Mouse (Mus musculus) splenic B cell, adult 2 months (primary cell): Measurements from ENCODE around the gene Magi2.

Experiments used
- DNase-seq: peaks from one replicate; pipeline ENCODE4 v3.0.0-alpha.2; 2011; ENCODE audit warnings: low read depth, low spot score
- H3K27me3 ChIP-seq: 2 replicates; pipeline ENCODE4 v1.6.1; 2012; ENCODE audit warnings: mild to moderate bottlenecking, low read length, moderate library complexity, mixed read lengths; ENCODE audit not compliant: control insufficient read depth, poor library complexity, insufficient read depth, severe bottlenecking
- H3K36me3 ChIP-seq: 2 replicates; pipeline ENCODE4 v1.6.1; 2012; ENCODE audit warnings: mild to moderate bottlenecking, low read length, moderate library complexity, mixed read lengths; ENCODE audit not compliant: control insufficient read depth, poor library complexity, insufficient read depth, severe bottlenecking

The Magi2 gene

GRCm38 (mm10) chr5:19906636-19907035 lies 679.8 kb downstream of the Magi2 start:
- DNase-seq = no peak
- Histone ChIP-seq H3K36me3 (no peaks in the 10 kb centered on the region), H3K27me3 (no peaks in the 10 kb centered on the region)

DNA sequence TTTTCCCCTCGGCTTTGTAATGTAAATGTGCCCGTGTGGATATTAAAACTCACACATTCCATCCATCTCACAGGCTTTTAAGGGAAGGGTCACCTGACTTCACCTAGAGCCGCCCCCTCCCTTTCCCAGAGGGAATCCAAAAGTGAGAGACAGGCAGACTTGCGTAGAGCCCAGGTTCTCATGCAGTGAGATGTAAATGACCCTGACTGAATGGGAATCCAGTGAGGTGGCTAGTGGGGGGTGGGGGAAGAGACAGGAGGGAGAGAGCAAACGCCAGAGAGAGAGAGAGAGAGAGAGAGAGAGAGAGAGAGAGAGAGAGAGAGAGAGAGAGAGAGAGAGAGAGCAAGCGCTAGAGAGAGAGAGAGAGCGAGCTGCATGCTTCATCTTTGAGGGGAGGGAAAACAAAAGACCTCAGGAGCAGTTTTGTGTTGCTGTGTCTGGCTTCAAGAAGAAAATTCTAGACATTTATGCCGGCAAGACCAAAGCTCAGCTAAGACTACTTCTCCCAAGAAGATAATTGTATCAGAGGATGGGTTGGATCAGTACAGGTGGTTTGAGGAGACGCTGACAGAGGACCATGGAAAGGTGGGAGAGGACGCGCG lies 680.6 kb downstream of the Magi2 start:
- H3K36me3 ChIP-seq = no peaks in the 10 kb centered on the region
- DNase-seq = no peak
- no peaks in the 10 kb centered on the region for H3K27me3 ChIP-seq

DNA sequence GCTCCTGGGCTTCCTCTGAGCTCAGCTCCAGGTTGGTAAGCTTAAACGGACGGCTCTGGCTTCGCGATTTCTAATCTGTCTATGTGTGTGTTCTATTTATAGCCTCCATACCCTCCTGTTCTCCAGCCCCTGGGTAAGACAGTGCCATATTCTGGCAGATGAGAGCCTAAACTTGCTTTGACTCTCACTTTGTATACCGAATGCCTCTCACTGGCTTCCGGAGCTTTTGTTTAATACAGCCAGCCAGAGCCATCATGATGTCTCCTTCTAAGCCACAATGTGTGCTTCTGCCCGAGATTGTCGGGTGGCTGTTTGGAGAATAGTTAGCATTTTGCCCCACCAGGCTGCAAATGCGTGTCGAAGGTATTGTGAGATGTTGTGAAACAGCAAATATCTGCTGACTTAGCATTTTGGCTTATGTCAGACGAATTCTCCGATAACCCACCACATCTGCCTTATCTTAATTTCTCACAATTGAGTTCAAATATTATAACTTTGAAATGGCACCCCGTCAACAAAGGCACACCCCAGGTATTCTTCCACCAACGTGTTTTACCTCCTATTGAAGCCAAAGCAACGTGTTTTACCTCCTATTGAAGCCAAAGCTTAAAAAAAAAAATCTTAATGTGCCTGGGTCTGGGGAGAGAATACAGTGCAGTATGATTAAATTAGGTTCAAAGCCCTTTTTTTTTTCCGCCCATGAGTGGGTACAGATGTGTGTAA lies 681.3 kb downstream of the Magi2 start:
- Histone ChIP-seq H3K27me3 (no peaks in the 10 kb centered on the region), H3K36me3 (no peaks in the 10 kb centered on the region)
- no peak for DNase-seq

GRCm38 (mm10) chr5:19908706-19909060 lies 681.8 kb downstream of the Magi2 start:
- Histone ChIP-seq H3K27me3 (no peaks in the 10 kb centered on the region), H3K36me3 (no peaks in the 10 kb centered on the region)
- DNase-seq = no peak

GRCm38 (mm10) chr5:19909071-19909470 lies 682.2 kb downstream of the Magi2 start:
- H3K36me3 ChIP-seq = no peaks in the 10 kb centered on the region
- DNase-seq = no peak
- no peaks in the 10 kb centered on the region for H3K27me3 ChIP-seq

GRCm38 (mm10) chr5:19909664-19910063 lies 682.8 kb downstream of the Magi2 start:
- no peaks in the 10 kb centered on the region for H3K27me3 ChIP-seq
- no peaks in the 10 kb centered on the region for H3K36me3 ChIP-seq
- no peak for DNase-seq

DNA sequence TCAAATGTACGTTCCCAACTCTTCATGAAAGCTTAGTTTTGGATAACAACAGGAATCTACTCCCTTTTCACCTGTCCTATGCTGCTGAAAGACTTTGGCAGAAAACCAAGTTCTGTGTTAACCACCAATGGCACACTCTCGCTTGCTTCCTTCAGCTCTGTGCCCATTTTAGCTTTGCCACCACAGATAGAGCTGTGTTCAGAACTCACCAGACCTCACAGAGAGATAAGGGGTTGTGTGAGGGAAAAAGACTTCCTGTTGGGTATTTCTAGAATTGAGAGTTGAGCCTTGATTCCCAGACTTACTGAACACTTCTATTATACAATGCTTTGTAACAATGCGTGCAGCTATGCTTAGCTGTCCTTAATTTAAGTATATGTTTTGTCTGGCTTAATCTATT lies 705.3 kb downstream of the Magi2 start:
- H3K36me3 ChIP-seq = no peaks in the 10 kb centered on the region
- no peaks in the 10 kb centered on the region for H3K27me3 ChIP-seq
- no peak for DNase-seq

GRCm38 (mm10) chr5:19933190-19933589 lies 706.4 kb downstream of the Magi2 start:
- DNase-seq = no peak
- no peaks in the 10 kb centered on the region for H3K27me3 ChIP-seq
- no peaks in the 10 kb centered on the region for H3K36me3 ChIP-seq

DNA sequence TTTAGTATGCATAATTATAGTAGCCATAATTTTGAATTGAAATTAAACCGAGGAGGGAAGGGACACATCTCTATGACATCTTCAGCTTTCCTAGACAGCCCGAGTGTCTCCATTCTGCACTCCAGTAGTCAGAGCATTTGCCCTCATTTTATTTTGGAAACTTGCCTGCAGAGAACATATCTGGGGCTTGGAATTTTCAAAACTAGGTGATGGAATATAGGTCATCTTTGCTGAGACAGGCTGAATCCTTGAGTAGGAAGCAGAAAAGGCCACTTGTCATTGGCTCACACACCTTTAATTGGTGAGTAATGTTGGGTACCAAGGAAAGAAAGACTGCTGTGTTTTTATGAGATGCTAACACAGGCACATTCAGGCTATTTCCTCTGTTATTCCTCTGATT lies 724.3 kb downstream of the Magi2 start:
- no peak for DNase-seq
- no peaks in the 10 kb centered on the region for H3K27me3 ChIP-seq

DNA sequence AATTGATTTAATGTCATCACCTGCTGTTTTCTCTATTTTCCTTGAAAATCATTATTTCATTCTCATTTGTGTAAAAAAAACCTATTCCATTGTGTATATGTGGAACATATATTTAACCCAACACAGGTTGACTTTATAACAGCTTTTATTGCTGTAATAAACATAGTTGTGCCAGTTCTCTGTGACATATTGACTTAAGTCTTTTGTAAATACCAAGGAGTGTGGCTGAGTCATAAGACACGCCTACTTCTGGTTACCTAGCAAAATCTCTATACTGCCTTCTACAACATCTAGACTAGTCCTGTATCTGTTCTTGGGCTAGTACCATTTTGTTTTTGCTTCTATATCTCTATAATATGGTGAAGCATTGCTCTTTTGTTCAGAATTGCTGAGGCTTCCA lies 737.3 kb downstream of the Magi2 start:
- DNase-seq = no peak
- no peaks in the 10 kb centered on the region for H3K36me3 ChIP-seq
- no peaks in the 10 kb centered on the region for H3K27me3 ChIP-seq

More for the DNA sequence above, 724.3 kb downstream of the Magi2 start:
- H3K36me3 ChIP-seq = no peaks in the 10 kb centered on the region

GRCm38 (mm10) chr5:19972736-19973135 lies 745.9 kb downstream of the Magi2 start:
- peak; percentile 19 for DNase-seq
- no peaks in the 10 kb centered on the region for H3K27me3 ChIP-seq
- H3K36me3 ChIP-seq = no peaks in the 10 kb centered on the region

DNA sequence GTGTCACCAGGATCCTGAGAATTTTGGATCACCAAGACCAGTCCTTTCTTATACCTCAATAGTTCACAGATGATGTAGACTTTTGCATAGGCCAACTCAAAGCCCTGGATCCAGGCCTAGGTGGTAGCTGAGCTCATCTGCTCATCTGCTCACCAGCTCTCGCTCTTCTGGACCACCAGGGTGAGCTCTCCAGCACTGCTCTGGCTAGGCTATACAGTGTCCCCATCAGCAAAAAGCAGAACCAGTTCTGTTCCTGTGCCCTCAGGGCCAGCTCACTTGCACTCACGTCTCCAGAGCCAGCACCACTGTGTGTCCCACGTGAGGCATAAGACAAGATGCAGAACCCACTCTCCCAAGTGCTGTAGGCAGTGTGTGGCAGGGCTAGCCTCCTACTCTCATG lies 747.0 kb downstream of the Magi2 start:
- DNase-seq = peak; percentile 20
- Histone ChIP-seq H3K27me3 (no peaks in the 10 kb centered on the region), H3K36me3 (no peaks in the 10 kb centered on the region)

GRCm38 (mm10) chr5:19981518-19981917 lies 754.7 kb downstream of the Magi2 start:
- no peaks in the 10 kb centered on the region for H3K36me3 ChIP-seq
- DNase-seq = no peak

GRCm38 (mm10) chr5:19982031-19982430 lies 755.2 kb downstream of the Magi2 start:
- DNase-seq = no peak
- H3K36me3 ChIP-seq = no peaks in the 10 kb centered on the region
- no peaks in the 10 kb centered on the region for H3K27me3 ChIP-seq

More at GRCm38 (mm10) chr5:19981518-19981917, 754.7 kb downstream of the Magi2 start:
- no peaks in the 10 kb centered on the region for H3K27me3 ChIP-seq

GRCm38 (mm10) chr5:19999486-19999885 lies 772.6 kb downstream of the Magi2 start:
- DNase-seq = no peak
- H3K36me3 ChIP-seq = no peaks in the 10 kb centered on the region
- no peaks in the 10 kb centered on the region for H3K27me3 ChIP-seq

DNA sequence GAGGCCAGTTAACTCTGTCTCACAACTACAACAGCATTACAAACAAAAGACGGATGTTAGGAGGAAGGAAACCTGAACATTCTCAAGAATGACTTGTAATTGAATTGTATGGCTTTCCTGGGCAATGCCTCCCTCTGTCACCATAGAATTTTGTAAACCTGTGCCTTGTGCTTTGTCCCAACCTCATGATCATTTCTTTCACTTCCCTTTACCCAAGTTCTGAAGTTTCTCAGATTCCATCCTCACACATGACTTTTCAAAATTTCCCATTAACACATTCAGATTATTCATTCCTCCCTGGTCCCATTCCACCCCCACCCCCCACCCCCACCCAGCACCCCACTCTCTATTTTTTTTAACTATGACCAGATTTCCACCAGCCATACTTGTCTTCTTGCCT lies 773.1 kb downstream of the Magi2 start:
- no peak for DNase-seq
- no peaks in the 10 kb centered on the region for H3K27me3 ChIP-seq
- no peaks in the 10 kb centered on the region for H3K36me3 ChIP-seq
